Mouse (Mus musculus) midbrain, embryonic 15.5 days (tissue): ENCODE data around the gene Zfp90. TPM values are rescaled to one million over a fixed set of nuclear protein-coding genes. Genes with fewer than 3 reads are reported as not detected.

Experiments
- ATAC-seq: fragments of 200-750 bp; cut with Nextera tagmentation; replicated peaks from 2 replicates; pipeline ENCODE4 v1.8.0; 2017; ENCODE audit warnings: moderate TSS enrichment
- H3K27ac ChIP-seq: fragments of 300-500 bp; sonication (generic); 2 replicates; pipeline ENCODE4 v1.5.1; 2015; ENCODE audit warnings: mild to moderate bottlenecking, inconsistent platforms
- H3K27me3 ChIP-seq: fragments of 300-500 bp; sonication (generic); replicated peaks from 2 replicates; pipeline ENCODE4 v1.6.1; 2015; ENCODE audit warnings: inconsistent platforms
- H3K36me3 ChIP-seq: fragments of 300-500 bp; sonication (generic); replicated peaks from 2 replicates; pipeline ENCODE4 v1.6.1; 2015; ENCODE audit warnings: inconsistent platforms
- H3K4me1 ChIP-seq: fragments of 300-500 bp; sonication (generic); 2 replicates; pipeline ENCODE4 v1.6.1; 2015; ENCODE audit warnings: inconsistent platforms
- H3K4me2 ChIP-seq: fragments of 300-500 bp; sonication (generic); 2 replicates; pipeline ENCODE4 v1.6.1; 2015; ENCODE audit warnings: inconsistent platforms, mild to moderate bottlenecking, moderate library complexity
- H3K4me3 ChIP-seq: fragments of 300-500 bp; sonication (generic); 2 replicates; pipeline ENCODE4 v1.5.1; 2015; ENCODE audit warnings: mild to moderate bottlenecking, inconsistent platforms
- H3K9ac ChIP-seq: fragments of 300-500 bp; sonication (generic); 2 replicates; pipeline ENCODE4 v1.6.1; 2015; ENCODE audit warnings: mild to moderate bottlenecking, inconsistent platforms
- H3K9me3 ChIP-seq: fragments of 300-500 bp; sonication (generic); 2 replicates; pipeline ENCODE4 v1.6.1; 2016; ENCODE audit warnings: inconsistent platforms
- WGBS: fragments of 180-500 bp; shearing (Covaris S2); methylation state at CpG from one replicate; pipeline ENCODE4 v1.1.7; 2015; ENCODE audit warnings: mixed read lengths; 5-methylcytosine and 5-hydroxymethylcytosine counted together
- polyA plus RNA-seq: library from polyadenylated mRNA; unstranded; fragments of >200 nt; fragmentation: Nextera tagmentation; extraction: Ambion mirVana; gene quantifications from 2 replicates; pipeline ENCODE4 v1.2.1, GENCODE M21; 2015

Zfp90 gene
- polyA plus RNA-seq: 47.1 and 48.3 TPM in 2 replicates

GRCm38 (mm10) chr8:106415182-106415971, at the start of gene Zfp90:
Gene Zfp90, plus strand, starts transcription at chr8:106415327.
- Histone ChIP-seq H3K27me3 (no peaks in the 10 kb centered on the region), H3K9ac (peak within 1 kb of the TSS; percentile 93), H3K9me3 (peaks cover 5% of the 10 kb centered on the region; the same call in 1 of the 2 replicates), H3K4me3 (peak within 1 kb of the TSS; percentile 93), H3K27ac (peak within 1 kb of the TSS; percentile 94), H3K36me3 (peaks cover 29% of the 10 kb centered on the region), H3K4me2 (peak within 1 kb of the TSS; percentile 59), H3K4me1 (peaks cover 19% of the 10 kb centered on the region)
- under 1% methylated on average over 46 of the region's 46 CpGs for WGBS
- ATAC-seq: peak; percentile 98

- Histone ChIP-seq H3K4me3 (no peak overlapping the region), H3K27me3 (no peaks in the 10 kb centered on the region), H3K4me2 (no peak overlapping the region), H3K4me1 (no peaks in the 10 kb centered on the region), H3K27ac (no peak overlapping the region), H3K36me3 (no peaks in the 10 kb centered on the region), H3K9me3 (no peaks in the 10 kb centered on the region), H3K9ac (no peak overlapping the region)
- no peak for ATAC-seq
- 75% methylated on average over 3 of the region's 3 CpGs for WGBS
These were observed 46.6 kb upstream of the Zfp90 start for GRCm38 (mm10) chr8:106368501-106368900.

GRCm38 (mm10) chr8:106369069-106369468, 46.1 kb upstream of the Zfp90 start:
- Histone ChIP-seq H3K4me1 (no peaks in the 10 kb centered on the region), H3K36me3 (no peaks in the 10 kb centered on the region), H3K4me2 (no peak overlapping the region), H3K27ac (no peak overlapping the region), H3K4me3 (no peak overlapping the region), H3K9me3 (no peaks in the 10 kb centered on the region), H3K9ac (no peak overlapping the region), H3K27me3 (no peaks in the 10 kb centered on the region)
- WGBS: 89% methylated on average over 7 of the region's 7 CpGs
- no peak for ATAC-seq

- H3K4me3 ChIP-seq: no peak overlapping the region
- H3K4me2 ChIP-seq: no peak overlapping the region
- H3K36me3 ChIP-seq: no peaks in the 10 kb centered on the region
- ATAC-seq: no peak
- 0 out of 2 replicates have a peak, but pooled peaks cover 3% of the 10 kb centered on the region for H3K4me1 ChIP-seq
- no peaks in the 10 kb centered on the region for H3K9me3 ChIP-seq
- H3K27ac ChIP-seq: no peak overlapping the region
- H3K27me3 ChIP-seq: no peaks in the 10 kb centered on the region
- whole genome bisulfite sequencing: 78% methylated on average over 7 of the region's 7 CpGs
- H3K9ac ChIP-seq: no peak overlapping the region
These were observed 39.2 kb upstream of the Zfp90 start for GRCm38 (mm10) chr8:106375957-106376356.

GRCm38 (mm10) chr8:106376862-106377261, 38.3 kb upstream of the Zfp90 start:
- 0 out of 2 replicates have a peak, but pooled peaks cover 3% of the 10 kb centered on the region for H3K4me1 ChIP-seq
- no peaks in the 10 kb centered on the region for H3K27me3 ChIP-seq
- no peak overlapping the region for H3K4me2 ChIP-seq
- H3K27ac ChIP-seq: no peak overlapping the region
- H3K9ac ChIP-seq: no peak overlapping the region
- ATAC-seq: no peak
- no peak overlapping the region for H3K4me3 ChIP-seq
- no peaks in the 10 kb centered on the region for H3K9me3 ChIP-seq
- WGBS: 22% methylated on average over 9 of the region's 9 CpGs
- H3K36me3 ChIP-seq: no peaks in the 10 kb centered on the region

- 67% methylated on average over 7 of the region's 7 CpGs for WGBS
- 0 out of 2 replicates have a peak, but pooled peaks cover 3% of the 10 kb centered on the region for H3K4me1 ChIP-seq
- ATAC-seq: no peak
These were observed 36.6 kb upstream of the Zfp90 start for GRCm38 (mm10) chr8:106378501-106379048.

GRCm38 (mm10) chr8:106379357-106379756, 35.8 kb upstream of the Zfp90 start:
- no peak for ATAC-seq
- Histone ChIP-seq H3K4me1 (0 out of 2 replicates have a peak, but pooled peaks cover 3% of the 10 kb centered on the region), H3K4me3 (no peak overlapping the region), H3K4me2 (no peak overlapping the region), H3K9me3 (no peaks in the 10 kb centered on the region), H3K9ac (no peak overlapping the region), H3K27me3 (no peaks in the 10 kb centered on the region), H3K27ac (no peak overlapping the region), H3K36me3 (no peaks in the 10 kb centered on the region)
- 88% methylated on average over 5 of the region's 5 CpGs for WGBS

More at GRCm38 (mm10) chr8:106378501-106379048, 36.6 kb upstream of the Zfp90 start:
- Histone ChIP-seq H3K36me3 (no peaks in the 10 kb centered on the region), H3K9ac (no peak overlapping the region), H3K27me3 (no peaks in the 10 kb centered on the region), H3K4me3 (no peak overlapping the region), H3K4me2 (no peak overlapping the region), H3K9me3 (no peaks in the 10 kb centered on the region), H3K27ac (no peak overlapping the region)

- 0 out of 2 replicates have a peak, but pooled peaks cover 3% of the 10 kb centered on the region for H3K4me1 ChIP-seq
- H3K9ac ChIP-seq: no peak overlapping the region
- no peaks in the 10 kb centered on the region for H3K9me3 ChIP-seq
- ATAC-seq: no peak
- WGBS: 89% methylated on average over 6 of the region's 6 CpGs
- no peak overlapping the region for H3K4me2 ChIP-seq
- H3K27ac ChIP-seq: no peak overlapping the region
- no peak overlapping the region for H3K4me3 ChIP-seq
- no peaks in the 10 kb centered on the region for H3K27me3 ChIP-seq
- no peaks in the 10 kb centered on the region for H3K36me3 ChIP-seq
These were observed 34.1 kb upstream of the Zfp90 start for GRCm38 (mm10) chr8:106381026-106381425.

GRCm38 (mm10) chr8:106387801-106388415, 27.2 kb upstream of the Zfp90 start:
- H3K4me1 ChIP-seq: no peaks in the 10 kb centered on the region
- H3K27ac ChIP-seq: no peak overlapping the region
- H3K9ac ChIP-seq: no peak overlapping the region
- no peaks in the 10 kb centered on the region for H3K36me3 ChIP-seq
- WGBS: 67% methylated on average over 9 of the region's 9 CpGs
- no peak overlapping the region for H3K4me3 ChIP-seq
- no peak overlapping the region for H3K4me2 ChIP-seq
- no peaks in the 10 kb centered on the region for H3K9me3 ChIP-seq
- ATAC-seq: no peak
- no peaks in the 10 kb centered on the region for H3K27me3 ChIP-seq

GRCm38 (mm10) chr8:106394493-106394892, 20.6 kb upstream of the Zfp90 start:
- ATAC-seq: no peak
- Histone ChIP-seq H3K9me3 (no peaks in the 10 kb centered on the region), H3K9ac (no peak overlapping the region), H3K27me3 (no peaks in the 10 kb centered on the region), H3K4me3 (no peak overlapping the region), H3K4me1 (no peaks in the 10 kb centered on the region), H3K27ac (no peak overlapping the region), H3K36me3 (no peaks in the 10 kb centered on the region), H3K4me2 (no peak overlapping the region)
- WGBS: 87% methylated on average over 4 of the region's 4 CpGs

- no peak overlapping the region for H3K9ac ChIP-seq
- H3K27me3 ChIP-seq: no peaks in the 10 kb centered on the region
- H3K9me3 ChIP-seq: no peaks in the 10 kb centered on the region
- 63% methylated on average over 8 of the region's 8 CpGs for WGBS
- no peaks in the 10 kb centered on the region for H3K36me3 ChIP-seq
- ATAC-seq: no peak
- no peak overlapping the region for H3K4me2 ChIP-seq
- no peak overlapping the region for H3K27ac ChIP-seq
- no peak overlapping the region for H3K4me3 ChIP-seq
- H3K4me1 ChIP-seq: no peaks in the 10 kb centered on the region
These were observed 15.4 kb upstream of the Zfp90 start for GRCm38 (mm10) chr8:106399694-106400093.

- no peak overlapping the region for H3K4me2 ChIP-seq
- no peak overlapping the region for H3K9ac ChIP-seq
- no peaks in the 10 kb centered on the region for H3K9me3 ChIP-seq
- no peaks in the 10 kb centered on the region for H3K36me3 ChIP-seq
- ATAC-seq: no peak
- H3K27ac ChIP-seq: no peak overlapping the region
- 54% methylated on average over 5 of the region's 5 CpGs for WGBS
- no peak overlapping the region for H3K4me3 ChIP-seq
- no peaks in the 10 kb centered on the region for H3K4me1 ChIP-seq
- no peaks in the 10 kb centered on the region for H3K27me3 ChIP-seq
These were observed 14.9 kb upstream of the Zfp90 start for GRCm38 (mm10) chr8:106400181-106400580.
